Mouse (Mus musculus) intestine, embryonic 15.5 days (tissue): ENCODE results near the gene Spats2l. TPM values are rescaled to one million over a fixed set of nuclear protein-coding genes. Genes with fewer than 3 reads are reported as not detected.
A peak's percentile ranks its signal among the peaks of the same experiment; 100 is the strongest.

Source experiments
- ATAC-seq: fragments of 200-750 bp; cut with Nextera tagmentation; 2 replicates; pipeline ENCODE4 v1.8.0; 2017; ENCODE audit warnings: moderate TSS enrichment, moderate library complexity
- H3K27ac ChIP-seq: fragments of 300-500 bp; sonication (generic); 2 replicates; pipeline ENCODE4 v1.5.1; 2015; ENCODE audit warnings: mild to moderate bottlenecking, inconsistent platforms
- H3K27me3 ChIP-seq: fragments of 300-500 bp; sonication (generic); replicated peaks from 2 replicates; pipeline ENCODE4 v1.6.1; 2015; ENCODE audit warnings: inconsistent platforms
- H3K36me3 ChIP-seq: fragments of 300-500 bp; sonication (generic); 2 replicates; pipeline ENCODE4 v1.6.1; 2015; ENCODE audit warnings: inconsistent platforms
- H3K4me1 ChIP-seq: fragments of 300-500 bp; sonication (generic); replicated peaks from 2 replicates; pipeline ENCODE4 v1.6.1; 2015; ENCODE audit warnings: inconsistent platforms
- H3K4me2 ChIP-seq: fragments of 300-500 bp; sonication (generic); replicated peaks from 2 replicates; pipeline ENCODE4 v1.6.1; 2015; ENCODE audit warnings: mild to moderate bottlenecking, inconsistent platforms
- H3K4me3 ChIP-seq: fragments of 300-500 bp; sonication (generic); replicated peaks from 2 replicates; pipeline ENCODE4 v1.5.1; 2015; ENCODE audit warnings: inconsistent platforms
- H3K9ac ChIP-seq: fragments of 300-500 bp; sonication (generic); 2 replicates; pipeline ENCODE4 v1.6.1; 2015; ENCODE audit warnings: inconsistent platforms
- H3K9me3 ChIP-seq: fragments of 300-500 bp; sonication (generic); 2 replicates; pipeline ENCODE4 v1.6.1; 2016; ENCODE audit warnings: inconsistent platforms
- WGBS: fragments of 180-500 bp; shearing (Covaris S2); methylation state at CpG from one replicate; pipeline ENCODE4 v1.1.7; 2015; 5-methylcytosine and 5-hydroxymethylcytosine counted together
- polyA plus RNA-seq: library from polyadenylated mRNA; unstranded; fragments of >200 nt; fragmentation: Nextera tagmentation; extraction: Ambion mirVana; gene quantifications from 2 replicates; pipeline ENCODE4 v1.2.1, GENCODE M21; 2015

Spats2l gene
- polyA plus RNA-seq, 1 experiment from 2014 or later, result 70.9 TPM

GRCm38 (mm10) chr1:57789831-57790230, 15.9 kb downstream of the Spats2l start:
- ATAC-seq, result no peak
- no peaks in the 10 kb centered on the region for H3K36me3 ChIP-seq

GRCm38 (mm10) chr1:57792212-57792611, 18.2 kb downstream of the Spats2l start:
- ATAC-seq, result peak; percentile 36; the same call in 1 of the 2 replicates
- Histone ChIP-seq H3K36me3 (no peaks in the 10 kb centered on the region), H3K4me2 (no peak overlapping the region), H3K4me3 (no peak overlapping the region), H3K4me1 (no peaks in the 10 kb centered on the region; the same call in 1 of the 2 replicates), H3K27me3 (no peaks in the 10 kb centered on the region), H3K9me3 (no peaks in the 10 kb centered on the region), H3K9ac (no peak overlapping the region), H3K27ac (no peak overlapping the region)
- WGBS, result 62% methylated on average over 4 of the region's 4 CpGs

More at GRCm38 (mm10) chr1:57789831-57790230, 15.9 kb downstream of the Spats2l start:
- H3K9ac ChIP-seq, result no peak overlapping the region
- H3K9me3 ChIP-seq, result no peaks in the 10 kb centered on the region
- H3K4me2 ChIP-seq, result no peak overlapping the region
- no peak overlapping the region for H3K27ac ChIP-seq
- 85% methylated on average over 5 of the region's 5 CpGs for WGBS
- no peaks in the 10 kb centered on the region; the same call in 1 of the 2 replicates for H3K4me1 ChIP-seq
- H3K4me3 ChIP-seq, result no peak overlapping the region
- H3K27me3 ChIP-seq, result no peaks in the 10 kb centered on the region

GRCm38 (mm10) chr1:57795838-57796237, 21.9 kb downstream of the Spats2l start:
- Histone ChIP-seq H3K36me3 (no peaks in the 10 kb centered on the region), H3K9me3 (no peaks in the 10 kb centered on the region), H3K4me1 (no peaks in the 10 kb centered on the region), H3K4me3 (no peak overlapping the region), H3K27ac (no peak overlapping the region), H3K4me2 (no peak overlapping the region), H3K27me3 (no peaks in the 10 kb centered on the region), H3K9ac (no peak overlapping the region)
- no peak for ATAC-seq
- WGBS, result 70% methylated on average over 1 of the region's 1 CpGs

DNA sequence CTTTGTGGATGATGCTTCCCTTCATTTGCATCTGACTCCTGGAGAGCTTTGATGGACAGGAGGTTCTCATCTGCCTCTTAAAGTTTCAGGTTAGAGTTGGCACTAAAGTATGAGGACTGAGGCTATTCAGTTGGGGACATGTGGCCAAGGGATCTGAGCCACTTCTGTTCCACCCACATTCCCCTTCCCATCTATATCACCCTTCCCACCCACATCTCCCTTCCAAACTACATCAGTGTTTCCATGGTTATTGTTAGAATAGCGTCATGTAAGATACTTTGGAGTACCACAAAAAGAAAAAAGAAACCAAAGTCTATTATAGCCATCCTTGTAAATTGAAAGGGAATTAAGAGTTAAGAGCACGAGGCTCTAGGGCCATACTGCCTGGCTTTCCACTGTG, 25.4 kb downstream of the Spats2l start:
- Histone ChIP-seq H3K27ac (no peak overlapping the region), H3K27me3 (no peaks in the 10 kb centered on the region), H3K4me3 (no peak overlapping the region), H3K9ac (no peak overlapping the region), H3K4me2 (no peak overlapping the region), H3K9me3 (no peaks in the 10 kb centered on the region), H3K36me3 (no peaks in the 10 kb centered on the region), H3K4me1 (no peaks in the 10 kb centered on the region)
- 97% methylated on average over 2 of the region's 2 CpGs for WGBS
- ATAC-seq, result no peak

GRCm38 (mm10) chr1:57800846-57801245, 26.9 kb downstream of the Spats2l start:
- no peak for ATAC-seq
- no peak overlapping the region for H3K4me2 ChIP-seq

GRCm38 (mm10) chr1:57806126-57806525, 32.2 kb downstream of the Spats2l start:
- H3K27ac ChIP-seq, result no peak overlapping the region
- no peaks in the 10 kb centered on the region for H3K27me3 ChIP-seq
- no peak overlapping the region for H3K9ac ChIP-seq
- H3K4me2 ChIP-seq, result no peak overlapping the region
- ATAC-seq, result no peak
- no peak overlapping the region for H3K4me3 ChIP-seq
- WGBS, result 94% methylated on average over 3 of the region's 3 CpGs
- H3K36me3 ChIP-seq, result no peaks in the 10 kb centered on the region
- no peaks in the 10 kb centered on the region for H3K9me3 ChIP-seq
- no peaks in the 10 kb centered on the region for H3K4me1 ChIP-seq

More at GRCm38 (mm10) chr1:57800846-57801245, 26.9 kb downstream of the Spats2l start:
- WGBS, result 71% methylated on average over 6 of the region's 6 CpGs
- Histone ChIP-seq H3K4me3 (no peak overlapping the region), H3K27me3 (no peaks in the 10 kb centered on the region), H3K4me1 (no peaks in the 10 kb centered on the region), H3K36me3 (no peaks in the 10 kb centered on the region), H3K9ac (no peak overlapping the region), H3K27ac (no peak overlapping the region), H3K9me3 (no peaks in the 10 kb centered on the region)

GRCm38 (mm10) chr1:57807882-57808281, 33.9 kb downstream of the Spats2l start:
- no peak overlapping the region for H3K4me3 ChIP-seq
- no peak for ATAC-seq
- no peak overlapping the region for H3K9ac ChIP-seq
- H3K4me2 ChIP-seq, result no peak overlapping the region
- H3K36me3 ChIP-seq, result no peaks in the 10 kb centered on the region
- H3K27ac ChIP-seq, result no peak overlapping the region
- no peaks in the 10 kb centered on the region for H3K9me3 ChIP-seq
- H3K27me3 ChIP-seq, result no peaks in the 10 kb centered on the region
- WGBS, result 48% methylated on average over 7 of the region's 7 CpGs
- H3K4me1 ChIP-seq, result no peaks in the 10 kb centered on the region

DNA sequence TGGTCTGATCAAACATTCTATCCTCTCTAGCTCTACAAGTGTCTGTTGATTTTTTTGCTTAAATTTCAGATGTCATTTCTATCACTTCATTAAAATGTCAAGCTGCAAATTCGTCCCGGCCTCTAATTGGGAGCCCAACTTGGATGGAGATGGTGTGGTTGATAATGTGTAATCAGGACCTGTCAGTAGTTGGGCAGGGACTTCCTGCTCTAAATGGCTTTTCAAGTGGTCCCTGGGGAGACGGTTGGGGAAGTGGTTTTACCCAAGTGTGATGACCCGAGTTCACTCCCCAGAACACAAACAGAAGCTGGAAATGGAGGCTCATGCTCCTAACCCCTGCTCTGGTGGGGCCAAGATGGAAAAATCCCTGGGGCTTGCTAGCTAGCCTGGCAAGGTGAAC, 36.3 kb downstream of the Spats2l start:
- Histone ChIP-seq H3K4me1 (no peaks in the 10 kb centered on the region), H3K36me3 (no peaks in the 10 kb centered on the region), H3K9me3 (no peaks in the 10 kb centered on the region), H3K4me2 (no peak overlapping the region), H3K9ac (no peak overlapping the region), H3K27ac (no peak overlapping the region), H3K27me3 (no peaks in the 10 kb centered on the region), H3K4me3 (no peak overlapping the region)
- WGBS, result 64% methylated on average over 4 of the region's 4 CpGs
- no peak for ATAC-seq

DNA sequence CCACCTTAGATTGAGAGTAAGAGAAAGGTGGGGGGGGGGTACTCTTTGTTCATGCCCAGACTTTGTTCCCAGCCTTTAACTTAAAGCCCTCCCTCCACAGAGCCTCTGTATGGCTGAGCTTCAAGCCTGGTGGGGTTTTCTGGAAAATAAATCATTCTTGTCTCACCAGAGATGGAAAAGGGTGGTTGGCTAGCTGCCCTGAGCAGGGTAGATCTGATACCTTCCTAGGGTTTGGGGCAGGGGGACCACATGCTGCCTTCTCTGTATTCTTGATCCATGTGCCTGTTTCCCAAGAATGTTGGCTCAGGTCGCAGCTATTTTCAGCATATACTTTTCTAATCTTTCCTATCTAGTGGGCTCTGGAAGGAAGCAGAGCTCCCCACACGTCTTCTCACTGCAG, 43.1 kb downstream of the Spats2l start:
- ATAC-seq, result no peak
- H3K36me3 ChIP-seq, result no peaks in the 10 kb centered on the region
- H3K27me3 ChIP-seq, result no peaks in the 10 kb centered on the region
- H3K4me1 ChIP-seq, result no peaks in the 10 kb centered on the region
- H3K4me3 ChIP-seq, result no peak overlapping the region
- no peak overlapping the region for H3K27ac ChIP-seq
- 65% methylated on average over 2 of the region's 2 CpGs for WGBS
- H3K9me3 ChIP-seq, result no peaks in the 10 kb centered on the region
- no peak overlapping the region for H3K4me2 ChIP-seq
- no peak overlapping the region for H3K9ac ChIP-seq

DNA sequence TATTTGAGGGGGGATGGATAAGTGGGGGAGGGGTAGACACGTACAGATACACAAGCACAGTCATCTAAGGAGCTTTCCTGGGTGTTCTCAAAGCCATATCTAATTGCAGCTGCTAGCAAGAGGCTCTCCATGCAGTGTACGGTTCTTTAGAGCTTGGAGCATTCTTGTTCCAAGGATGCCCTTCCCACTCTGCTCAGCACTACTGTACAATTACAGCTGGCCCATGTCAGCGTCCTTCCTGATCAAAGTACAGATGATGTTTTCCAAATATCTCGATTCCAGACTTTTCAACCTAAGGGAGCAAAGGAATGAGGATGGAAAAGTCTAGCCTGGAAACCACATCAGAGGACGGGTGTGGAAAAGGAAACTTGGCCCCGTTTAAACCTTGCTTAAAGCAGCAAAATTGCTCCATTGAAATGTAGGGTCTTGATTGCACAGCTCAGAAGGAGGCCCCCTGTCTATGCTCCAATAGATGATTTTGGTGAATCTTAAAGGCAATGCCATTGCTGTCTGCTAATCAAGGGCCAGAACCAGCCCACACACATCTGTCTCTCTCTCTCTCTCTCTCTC, 46.6 kb downstream of the Spats2l start:
- WGBS, result 59% methylated on average over 6 of the region's 6 CpGs
- no peak overlapping the region; the same call in 1 of the 2 replicates for H3K27ac ChIP-seq
- no peak overlapping the region for H3K9ac ChIP-seq
- no peak overlapping the region for H3K4me3 ChIP-seq
- no peak for ATAC-seq
- no peak overlapping the region for H3K4me2 ChIP-seq
- H3K9me3 ChIP-seq, result no peaks in the 10 kb centered on the region
- H3K36me3 ChIP-seq, result no peaks in the 10 kb centered on the region
- no peaks in the 10 kb centered on the region for H3K27me3 ChIP-seq
- H3K4me1 ChIP-seq, result no peaks in the 10 kb centered on the region

- Histone ChIP-seq H3K9ac (no peak overlapping the region), H3K4me2 (no peak overlapping the region), H3K4me1 (no peaks in the 10 kb centered on the region), H3K27ac (no peak overlapping the region), H3K36me3 (no peaks in the 10 kb centered on the region), H3K9me3 (no peaks in the 10 kb centered on the region), H3K4me3 (no peak overlapping the region), H3K27me3 (no peaks in the 10 kb centered on the region)
- 69% methylated on average over 17 of the region's 17 CpGs for WGBS
- peak; percentile 43; the same call in 1 of the 2 replicates for ATAC-seq
These were observed 51.2 kb downstream of the Spats2l start for GRCm38 (mm10) chr1:57824966-57825759.

- WGBS, result 79% methylated on average over 9 of the region's 9 CpGs
- H3K4me2 ChIP-seq, result no peak overlapping the region
- no peaks in the 10 kb centered on the region for H3K4me1 ChIP-seq
- no peaks in the 10 kb centered on the region for H3K9me3 ChIP-seq
- H3K27ac ChIP-seq, result no peak overlapping the region
- no peaks in the 10 kb centered on the region for H3K27me3 ChIP-seq
- no peak for ATAC-seq
- no peak overlapping the region for H3K4me3 ChIP-seq
- no peak overlapping the region for H3K9ac ChIP-seq
- no peaks in the 10 kb centered on the region for H3K36me3 ChIP-seq
These were observed 52.3 kb downstream of the Spats2l start for GRCm38 (mm10) chr1:57826245-57826644.

GRCm38 (mm10) chr1:57833145-57833544, 59.2 kb downstream of the Spats2l start:
- Histone ChIP-seq H3K9ac (no peak overlapping the region), H3K9me3 (no peaks in the 10 kb centered on the region), H3K36me3 (no peaks in the 10 kb centered on the region), H3K27ac (no peak overlapping the region), H3K4me2 (no peak overlapping the region), H3K4me3 (no peak overlapping the region), H3K27me3 (no peaks in the 10 kb centered on the region), H3K4me1 (no peaks in the 10 kb centered on the region)
- 52% methylated on average over 2 of the region's 2 CpGs for WGBS
- peak; percentile 66; the same call in 1 of the 2 replicates for ATAC-seq
